Mouse (Mus musculus) lung, postnatal 25 days (tissue): ENCODE measurements around the gene Ccdc169.

Experiments used
- DNase-seq: peaks from one replicate; pipeline ENCODE4 v3.0.0; 2022; ENCODE audit warnings: low spot score

The Ccdc169 gene

GRCm38 (mm10) chr3:55137039-55137438 is at the start of gene Ccdc169:
Ccdc169 (plus strand) TSS chr3:55137339.
- no peak for DNase-seq

GRCm38 (mm10) chr3:55087360-55087759 is 49.8 kb upstream of the Ccdc169 start:
- DNase-seq = no peak

- no peak for DNase-seq
Measured at GRCm38 (mm10) chr3:55088359-55088758, 48.8 kb upstream of the Ccdc169 start.

- no peak for DNase-seq
Measured at GRCm38 (mm10) chr3:55088843-55089242, 48.3 kb upstream of the Ccdc169 start.

- no peak for DNase-seq
Measured at GRCm38 (mm10) chr3:55089291-55089690, 47.8 kb upstream of the Ccdc169 start.

GRCm38 (mm10) chr3:55093161-55093560 is 44.0 kb upstream of the Ccdc169 start:
- DNase-seq = no peak

- no peak for DNase-seq
Measured at GRCm38 (mm10) chr3:55095968-55096654, 41.0 kb upstream of the Ccdc169 start.

- no peak for DNase-seq
Measured at GRCm38 (mm10) chr3:55096655-55097005, 40.5 kb upstream of the Ccdc169 start.

- no peak for DNase-seq
Measured at GRCm38 (mm10) chr3:55097186-55097585, 40.0 kb upstream of the Ccdc169 start.

- DNase-seq = no peak
Measured at GRCm38 (mm10) chr3:55098014-55098413, 39.1 kb upstream of the Ccdc169 start.

GRCm38 (mm10) chr3:55098990-55099389 is 38.1 kb upstream of the Ccdc169 start:
- no peak for DNase-seq

- DNase-seq = no peak
Measured at GRCm38 (mm10) chr3:55101092-55101491, 36.0 kb upstream of the Ccdc169 start.

- DNase-seq = no peak
Measured at GRCm38 (mm10) chr3:55105372-55106023, 31.6 kb upstream of the Ccdc169 start.

GRCm38 (mm10) chr3:55106051-55106450 is 31.1 kb upstream of the Ccdc169 start:
- DNase-seq = no peak

GRCm38 (mm10) chr3:55109097-55109496 is 28.0 kb upstream of the Ccdc169 start:
- no peak for DNase-seq

GRCm38 (mm10) chr3:55111935-55112709 is 25.0 kb upstream of the Ccdc169 start, which contains the start of gene Spg20:
Spg20 (plus strand) TSS chr3:55112108.
- DNase-seq = peak; percentile 94

- DNase-seq = peak; percentile 21
Measured at GRCm38 (mm10) chr3:55112710-55113415, 24.3 kb upstream of the Ccdc169 start.

GRCm38 (mm10) chr3:55114313-55115065 is 22.6 kb upstream of the Ccdc169 start:
- peak; percentile 36 for DNase-seq

GRCm38 (mm10) chr3:55115071-55115470 is 22.1 kb upstream of the Ccdc169 start:
- DNase-seq = no peak

GRCm38 (mm10) chr3:55115989-55116388 is 21.1 kb upstream of the Ccdc169 start:
- no peak for DNase-seq

- DNase-seq = peak; percentile 65
Measured at GRCm38 (mm10) chr3:55119275-55119898, 17.8 kb upstream of the Ccdc169 start.
